Mouse (Mus musculus): ENCODE results near the gene Pja2. TPM values are rescaled to one million over a fixed set of nuclear protein-coding genes. Genes with fewer than 3 reads are reported as not detected.

The Pja2 gene
- polyA plus RNA-seq, 1 experiment from 2014 or later: 46.7 TPM

DNA sequence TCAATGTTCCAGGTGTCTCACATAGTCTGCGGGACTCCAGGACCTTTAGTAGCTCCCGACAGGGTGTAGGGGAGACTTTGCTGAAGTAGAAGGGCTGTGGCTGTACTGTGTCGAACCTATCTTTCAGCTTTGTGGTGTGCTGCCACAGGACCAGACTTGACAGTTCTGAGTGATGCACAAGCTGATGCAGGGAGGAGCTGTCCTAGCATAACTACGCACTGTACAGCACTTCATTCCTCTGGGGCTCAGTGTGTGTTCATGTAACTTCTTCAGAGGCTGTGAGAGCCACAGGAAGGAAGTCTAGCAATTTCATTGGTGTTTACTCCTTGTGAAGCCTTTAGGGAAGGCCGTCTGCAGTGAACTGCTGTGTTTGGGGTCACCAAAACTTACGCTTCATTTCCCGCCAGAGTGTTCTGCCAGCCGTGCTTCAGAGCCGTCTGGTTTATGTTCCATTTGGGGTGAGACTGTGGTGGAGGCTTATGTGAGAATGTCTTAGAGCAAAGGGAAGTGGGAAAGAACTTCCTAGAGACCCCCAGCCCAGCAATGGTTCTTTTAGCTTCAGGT lies 54.0 kb downstream of the Pja2 start:
- no peak for DNase-seq (ENCODE audit: low spot score)
- 54% methylated on average over 9 of the region's 9 CpGs for WGBS
- no peak for ATAC-seq (ENCODE audit: low FRiP score, low TSS enrichment)
- H3K4me2 ChIP-seq (replicated peaks; ENCODE audit: low read depth): no peak overlapping the region
- no peak for TF ChIP-seq CTCF (IDR thresholded peaks at IDR 0.05; ENCODE audit: low read depth)
- peaks cover 10% of the 10 kb centered on the region; the same call in 1 of the 2 replicates for H3K36me3 ChIP-seq (ENCODE audit: control insufficient read depth, insufficient read depth, low read length)
- no peak overlapping the region for H3K9ac ChIP-seq (ENCODE audit: low read length)
- H3K27ac ChIP-seq (replicated peaks): 0 out of 2 replicates have a peak overlapping the region, but pooled peaks have one; percentile 18
- no peaks in the 10 kb centered on the region for H3K27me3 ChIP-seq (ENCODE audit: control insufficient read depth, insufficient read depth, low read length)
- H3K4me1 ChIP-seq (replicated peaks; ENCODE audit: control insufficient read depth, insufficient read depth): no peaks in the 10 kb centered on the region
- no peaks in the 10 kb centered on the region for H3K9me3 ChIP-seq (ENCODE audit: control insufficient read depth, low read length)
- no peak overlapping the region for H3K4me3 ChIP-seq (ENCODE audit: low read depth, low read length)

DNA sequence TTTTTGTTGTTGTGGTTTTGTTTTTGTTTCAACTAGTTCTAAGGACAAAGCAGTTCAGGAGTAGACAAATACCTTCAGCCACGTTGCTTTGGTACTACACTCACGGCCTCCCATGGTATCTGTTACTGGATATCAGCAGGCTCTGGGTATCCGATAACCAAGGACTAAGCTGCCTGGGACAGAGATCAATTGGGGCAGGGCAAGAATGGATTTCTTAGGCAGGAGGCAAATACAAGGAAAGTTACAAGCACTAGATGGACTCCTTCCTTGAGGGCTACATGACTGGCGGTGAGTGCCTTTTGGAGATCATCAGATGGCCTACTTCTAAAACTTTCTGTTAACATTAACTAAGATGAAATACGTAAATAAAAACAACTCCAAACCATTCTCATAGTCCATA lies 55.0 kb downstream of the Pja2 start:
- H3K9me3 ChIP-seq (ENCODE audit: control insufficient read depth, low read length): no peaks in the 10 kb centered on the region
- peaks cover 6% of the 10 kb centered on the region; the same call in 1 of the 2 replicates for H3K36me3 ChIP-seq (ENCODE audit: control insufficient read depth, insufficient read depth, low read length)
- no peak overlapping the region for H3K4me3 ChIP-seq (ENCODE audit: low read depth, low read length)
- no peak overlapping the region for H3K27ac ChIP-seq (replicated peaks)
- no peak for ATAC-seq (ENCODE audit: low FRiP score, low TSS enrichment)
- H3K27me3 ChIP-seq (ENCODE audit: control insufficient read depth, insufficient read depth, low read length): no peaks in the 10 kb centered on the region
- no peak for DNase-seq (ENCODE audit: low spot score)
- H3K9ac ChIP-seq (ENCODE audit: low read length): no peak overlapping the region
- TF ChIP-seq EP300 (optimal IDR thresholded peaks at IDR 0.05): no peak
- no peak for TF ChIP-seq CTCF (IDR thresholded peaks at IDR 0.05; ENCODE audit: low read depth)
- 84% methylated on average over 5 of the region's 5 CpGs for WGBS
- no peaks in the 10 kb centered on the region for H3K4me1 ChIP-seq (replicated peaks; ENCODE audit: control insufficient read depth, insufficient read depth)
- no peak overlapping the region for H3K4me2 ChIP-seq (replicated peaks; ENCODE audit: low read depth)

DNA sequence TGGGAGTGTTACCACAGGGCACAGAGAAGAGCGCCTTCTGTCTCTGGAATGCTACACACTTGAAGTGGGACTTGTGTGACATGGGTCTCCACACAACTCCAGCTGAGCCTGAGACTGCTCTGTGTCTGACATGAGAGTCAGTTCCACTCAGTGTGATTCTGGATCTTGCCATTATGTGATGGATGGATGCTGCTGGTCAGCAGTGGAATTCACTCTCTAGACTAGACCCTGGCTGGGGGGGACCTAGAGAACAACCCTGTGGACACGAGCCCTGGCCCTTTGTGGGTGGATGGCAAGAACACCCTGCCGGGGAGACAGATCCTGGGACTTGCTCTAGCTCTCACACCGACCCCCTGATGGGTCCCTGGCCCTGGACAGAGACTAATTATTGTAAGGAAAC lies 56.5 kb downstream of the Pja2 start:
- 79% methylated on average over 4 of the region's 4 CpGs for WGBS

DNA sequence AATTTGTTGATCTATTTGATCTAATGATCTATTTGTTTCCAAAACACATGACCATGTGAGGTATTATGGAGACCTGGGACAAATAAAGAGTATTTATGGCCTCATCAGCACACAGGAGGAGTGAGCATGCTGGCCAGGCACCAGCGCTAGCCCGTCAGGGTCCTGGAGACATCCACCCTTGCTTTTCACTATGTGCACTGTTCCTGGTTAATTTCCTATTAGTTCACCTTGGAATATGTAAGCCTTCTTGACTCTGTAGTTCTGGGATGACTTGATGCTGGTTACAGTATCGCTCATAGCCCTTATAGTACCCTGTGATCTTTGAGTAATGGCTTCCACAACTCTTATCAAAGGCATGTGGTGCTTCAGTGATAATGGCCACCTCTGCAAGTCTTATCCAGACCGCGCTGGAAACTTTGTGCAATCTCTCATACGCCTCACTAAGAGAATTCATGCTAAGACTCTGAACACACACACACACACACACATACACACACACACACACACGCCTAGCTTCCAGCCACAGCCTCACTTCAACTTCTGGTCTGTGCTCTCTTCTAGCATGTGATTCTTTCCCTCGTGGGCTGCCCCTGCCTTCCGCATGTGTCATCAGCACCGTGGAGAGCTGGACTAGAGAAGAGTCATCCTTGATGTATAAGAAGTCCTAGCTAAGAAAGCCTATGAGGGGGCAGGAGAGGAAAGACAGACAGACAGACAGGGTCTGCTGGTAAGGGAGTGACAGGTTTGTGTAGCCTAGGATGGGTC lies 57.2 kb downstream of the Pja2 start:
- 86% methylated on average over 10 of the region's 10 CpGs for WGBS
- TF ChIP-seq CTCF (IDR thresholded peaks at IDR 0.05; ENCODE audit: low read depth): no peak
- Histone ChIP-seq H3K9me3 (ENCODE audit: control insufficient read depth, low read length) (no peaks in the 10 kb centered on the region), H3K4me3 (ENCODE audit: low read depth, low read length) (no peak overlapping the region), H3K36me3 (ENCODE audit: control insufficient read depth, insufficient read depth, low read length) (0 out of 2 replicates have a peak, but pooled peaks cover 3% of the 10 kb centered on the region), H3K27me3 (ENCODE audit: control insufficient read depth, insufficient read depth, low read length) (no peaks in the 10 kb centered on the region), H3K4me1 (replicated peaks; ENCODE audit: control insufficient read depth, insufficient read depth) (no peaks in the 10 kb centered on the region), H3K4me2 (replicated peaks; ENCODE audit: low read depth) (no peak overlapping the region), H3K9ac (ENCODE audit: low read length) (no peak overlapping the region), H3K27ac (replicated peaks) (no peak overlapping the region)
- ATAC-seq (ENCODE audit: low FRiP score, low TSS enrichment) (0 out of 2 replicates have a peak, but pooled peaks have one; percentile 12), DNase-seq (ENCODE audit: low spot score) (no peak)

More for the DNA sequence above, 56.5 kb downstream of the Pja2 start:
- no peak overlapping the region for H3K9ac ChIP-seq (ENCODE audit: low read length)
- H3K9me3 ChIP-seq (ENCODE audit: control insufficient read depth, low read length): no peaks in the 10 kb centered on the region
- DNase-seq (ENCODE audit: low spot score) (no peak), ATAC-seq (ENCODE audit: low FRiP score, low TSS enrichment) (no peak)
- no peak for TF ChIP-seq CTCF (IDR thresholded peaks at IDR 0.05; ENCODE audit: low read depth)
- no peak for TF ChIP-seq EP300 (optimal IDR thresholded peaks at IDR 0.05)
- no peaks in the 10 kb centered on the region for H3K27me3 ChIP-seq (ENCODE audit: control insufficient read depth, insufficient read depth, low read length)
- H3K4me1 ChIP-seq (replicated peaks; ENCODE audit: control insufficient read depth, insufficient read depth): no peaks in the 10 kb centered on the region
- H3K27ac ChIP-seq (replicated peaks): no peak overlapping the region
- H3K4me3 ChIP-seq (ENCODE audit: low read depth, low read length): no peak overlapping the region
- no peak overlapping the region for H3K4me2 ChIP-seq (replicated peaks; ENCODE audit: low read depth)
- H3K36me3 ChIP-seq (ENCODE audit: control insufficient read depth, insufficient read depth, low read length): 0 out of 2 replicates have a peak, but pooled peaks cover 3% of the 10 kb centered on the region

DNA sequence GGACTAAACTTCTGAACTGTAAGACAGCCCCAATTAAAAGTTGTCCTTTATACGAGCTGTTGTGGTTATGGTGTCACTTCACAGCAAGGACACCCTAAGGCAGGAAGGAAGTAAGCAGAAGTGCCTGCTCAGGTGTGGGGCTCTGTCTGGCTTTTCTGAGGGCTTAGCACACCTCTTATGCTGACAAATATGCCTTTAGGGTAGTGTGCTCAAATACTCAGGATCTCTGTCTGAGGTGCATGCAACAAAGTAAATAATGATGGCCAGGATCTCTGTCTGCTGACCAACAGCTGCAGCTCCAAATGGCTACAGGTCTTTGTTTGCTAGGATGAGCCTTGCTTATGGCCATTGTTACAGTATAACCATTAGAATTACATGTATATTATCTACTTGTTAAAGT lies 71.1 kb downstream of the Pja2 start:
- Histone ChIP-seq H3K27ac (replicated peaks) (no peak overlapping the region), H3K4me1 (replicated peaks; ENCODE audit: control insufficient read depth, insufficient read depth) (no peaks in the 10 kb centered on the region), H3K9ac (ENCODE audit: low read length) (no peak overlapping the region), H3K9me3 (ENCODE audit: control insufficient read depth, low read length) (no peaks in the 10 kb centered on the region), H3K4me2 (replicated peaks; ENCODE audit: low read depth) (no peak overlapping the region), H3K27me3 (ENCODE audit: control insufficient read depth, insufficient read depth, low read length) (no peaks in the 10 kb centered on the region), H3K36me3 (ENCODE audit: control insufficient read depth, insufficient read depth, low read length) (no peaks in the 10 kb centered on the region), H3K4me3 (ENCODE audit: low read depth, low read length) (no peak overlapping the region)
- DNase-seq (ENCODE audit: low spot score) (no peak), ATAC-seq (ENCODE audit: low FRiP score, low TSS enrichment) (no peak)
- no peak for TF ChIP-seq CTCF (IDR thresholded peaks at IDR 0.05; ENCODE audit: low read depth)
- TF ChIP-seq EP300 (optimal IDR thresholded peaks at IDR 0.05): no peak
- 91% methylated on average over 1 of the region's 1 CpGs for WGBS

DNA sequence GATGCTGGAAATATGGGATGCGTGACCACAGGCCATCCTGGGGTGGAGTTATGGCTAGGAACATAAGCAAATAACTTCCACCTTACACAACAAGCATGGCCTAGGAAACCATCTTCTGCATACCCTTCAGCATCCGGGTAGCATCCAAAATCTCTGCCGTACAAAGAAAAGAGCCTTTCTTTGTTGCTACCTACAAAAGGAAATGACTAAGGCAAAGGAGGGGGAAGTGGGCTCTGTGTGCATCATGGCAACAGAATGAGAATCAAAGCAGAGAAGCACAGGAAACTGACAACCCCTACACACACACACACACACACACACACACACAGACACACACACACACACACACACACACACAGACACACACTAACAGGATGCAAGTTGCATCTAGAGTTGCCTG lies 83.5 kb downstream of the Pja2 start:
- Histone ChIP-seq H3K4me3 (ENCODE audit: low read depth, low read length) (no peak overlapping the region), H3K4me1 (replicated peaks; ENCODE audit: control insufficient read depth, insufficient read depth) (no peaks in the 10 kb centered on the region), H3K9me3 (ENCODE audit: control insufficient read depth, low read length) (no peaks in the 10 kb centered on the region), H3K27ac (replicated peaks) (no peak overlapping the region), H3K9ac (ENCODE audit: low read length) (no peak overlapping the region), H3K4me2 (replicated peaks; ENCODE audit: low read depth) (no peak overlapping the region), H3K36me3 (ENCODE audit: control insufficient read depth, insufficient read depth, low read length) (no peaks in the 10 kb centered on the region), H3K27me3 (ENCODE audit: control insufficient read depth, insufficient read depth, low read length) (no peaks in the 10 kb centered on the region)
- ATAC-seq (ENCODE audit: low FRiP score, low TSS enrichment) (no peak), DNase-seq (ENCODE audit: low spot score) (no peak)
- no peak for TF ChIP-seq EP300 (optimal IDR thresholded peaks at IDR 0.05)
- no peak for TF ChIP-seq CTCF (IDR thresholded peaks at IDR 0.05; ENCODE audit: low read depth)
- WGBS: 70% methylated on average over 3 of the region's 3 CpGs

Measured in stomach, postnatal 0 days (tissue).